Mouse (Mus musculus) layer of hippocampus, adult 11-12 months (tissue): ENCODE results near the gene Stoml2.

ENCODE experiments used
- DNase-seq: peaks from one replicate; pipeline ENCODE4 v3.0.0; 2022; ENCODE audit warnings: low spot score

Stoml2 gene

DNA sequence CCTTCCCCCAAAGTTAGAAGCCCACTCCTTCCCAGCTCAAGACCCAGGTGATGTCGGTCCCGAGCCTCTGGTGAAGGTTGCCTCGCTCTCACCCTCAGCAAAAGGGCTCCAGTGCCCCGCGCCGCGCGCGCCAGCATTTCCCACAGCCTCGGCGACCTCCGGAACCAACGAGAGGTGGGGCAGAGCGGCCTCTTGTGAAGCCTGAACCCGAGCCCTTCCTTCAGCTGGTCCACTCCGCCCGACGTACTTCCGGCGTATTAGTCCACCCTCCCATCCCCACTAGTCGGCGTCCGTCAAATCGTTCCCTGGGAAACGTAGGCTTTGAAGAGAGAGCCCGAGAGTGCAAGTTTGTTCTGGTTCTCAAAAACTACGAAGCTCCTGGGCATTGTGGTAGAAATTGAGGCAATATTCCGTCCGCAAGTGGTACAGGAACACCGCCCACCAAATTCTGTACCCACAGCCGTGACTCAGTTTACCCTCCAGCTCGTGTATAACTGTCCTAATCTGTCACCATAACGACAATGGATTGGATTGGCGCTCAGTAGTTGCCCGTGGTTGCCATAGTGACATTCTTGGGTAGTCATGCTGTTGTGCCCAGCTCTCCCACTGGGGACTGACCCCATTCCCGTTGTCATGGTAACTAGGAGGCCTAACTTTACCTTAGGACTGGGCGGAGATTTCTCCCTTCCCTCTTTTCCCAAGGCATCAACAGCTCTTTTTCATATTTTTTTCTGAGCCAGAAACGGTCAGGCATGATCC, at the start of gene Stoml2:
Gene Stoml2, minus strand, starts transcription at position 474 of the 759 bp plus-strand sequence.
- peak; percentile 95 for DNase-seq

DNA sequence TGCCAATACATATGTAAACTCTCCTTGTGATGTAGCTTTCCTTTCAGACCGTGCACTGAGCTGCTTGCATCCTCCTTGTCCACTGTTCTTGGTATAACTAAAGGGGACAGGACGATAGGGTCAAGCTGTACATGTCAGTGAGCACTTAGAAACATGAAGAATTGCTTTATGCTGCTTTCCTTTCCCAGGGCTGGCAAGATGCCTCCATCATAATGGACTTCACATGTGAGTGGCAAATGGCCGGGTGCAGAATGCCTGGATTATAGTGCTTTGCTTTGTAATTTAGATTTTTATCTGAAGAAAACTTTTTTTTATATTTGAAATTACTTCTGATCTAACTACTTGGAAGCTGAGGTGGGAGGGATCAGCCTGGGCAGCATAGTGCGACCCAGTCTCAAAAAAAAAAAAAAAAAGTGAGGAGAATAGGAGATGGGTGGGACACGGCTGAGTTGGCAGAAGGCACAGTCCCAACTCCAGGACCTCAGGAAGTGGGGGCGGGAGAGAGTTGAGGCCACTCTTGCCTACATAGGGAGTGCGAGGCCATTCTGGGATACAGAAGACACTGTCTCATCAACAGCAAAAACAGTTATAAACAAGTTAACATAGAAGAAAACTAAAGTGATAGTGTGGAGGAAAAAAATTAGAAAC, 46.7 kb upstream of the Stoml2 start:
- no peak for DNase-seq

DNA sequence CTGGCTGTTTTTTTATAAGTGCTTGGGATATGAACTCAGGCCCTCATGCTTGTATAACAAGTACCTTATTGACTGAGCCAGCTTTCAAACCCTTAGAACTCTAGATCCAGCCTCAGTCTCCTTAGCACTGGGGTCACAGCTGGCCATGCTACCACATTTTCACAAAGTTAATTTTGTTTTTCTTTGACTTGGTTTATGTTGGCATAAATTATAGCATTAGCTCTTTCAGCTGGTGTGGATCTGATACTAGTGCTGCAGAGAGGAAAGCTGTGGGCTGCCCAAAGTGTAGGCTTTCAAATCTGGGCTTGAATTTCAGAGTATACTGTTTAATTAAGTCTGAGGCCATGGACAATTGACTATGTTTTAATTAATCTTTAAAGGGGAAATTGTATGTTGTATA, 43.4 kb upstream of the Stoml2 start:
- DNase-seq: no peak

DNA sequence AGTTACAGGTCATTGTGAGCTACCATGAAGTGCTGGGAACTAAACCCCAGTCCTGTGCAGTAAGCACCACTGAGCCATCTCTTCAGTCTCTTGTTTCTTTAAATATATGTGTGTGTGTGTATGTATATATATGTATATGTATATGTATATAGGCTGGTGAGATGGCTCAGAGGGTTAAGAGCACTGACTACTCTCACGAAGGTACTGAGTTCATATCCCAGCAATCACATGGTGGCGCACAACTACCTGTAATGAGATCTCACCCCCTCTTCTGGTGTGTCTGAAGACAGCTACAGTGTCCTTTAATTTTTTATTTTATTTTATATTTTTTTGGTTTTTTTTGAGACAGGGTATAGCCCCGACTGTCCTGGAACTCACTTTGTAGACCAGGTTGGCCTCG, 34.0 kb upstream of the Stoml2 start:
- DNase-seq: no peak

DNA sequence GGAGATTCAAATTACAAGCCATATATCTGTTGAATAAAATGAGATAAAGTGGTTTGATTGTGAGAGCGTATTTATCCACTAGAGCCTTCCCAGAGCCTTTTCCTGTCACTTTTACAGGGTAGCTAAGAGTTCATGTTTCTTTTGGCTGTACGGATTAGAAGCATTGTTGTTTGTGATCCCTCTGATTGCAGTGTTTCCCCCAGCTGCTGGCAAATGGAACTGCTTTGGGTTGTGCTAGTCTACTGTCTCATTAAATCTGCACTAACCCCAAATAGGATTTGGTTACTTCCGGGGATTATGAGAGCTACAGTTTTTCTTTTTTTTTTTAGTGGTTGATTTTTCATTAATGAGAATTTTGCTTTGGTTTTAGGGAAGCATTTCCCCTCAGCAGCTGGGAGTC, 28.8 kb upstream of the Stoml2 start:
- DNase-seq: no peak

DNA sequence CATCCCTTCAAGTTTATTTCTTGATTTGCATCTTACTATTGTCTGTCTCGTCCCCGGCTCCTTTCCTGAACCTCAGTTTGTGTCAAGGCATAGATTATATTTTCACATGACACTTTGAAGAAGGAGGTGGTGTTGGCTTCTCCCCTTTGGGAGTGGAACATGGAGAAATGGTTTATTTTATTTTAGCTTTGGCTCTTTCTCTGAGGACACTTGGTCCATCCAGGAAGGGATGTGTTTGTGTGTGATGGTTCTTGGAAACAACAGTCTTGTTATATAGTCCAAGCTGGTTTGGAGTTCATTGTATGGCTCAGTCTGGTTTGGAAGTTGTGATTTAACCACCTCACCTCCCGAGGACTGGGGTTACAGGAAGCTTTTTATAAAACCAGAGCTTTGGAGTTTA, 28.2 kb upstream of the Stoml2 start:
- DNase-seq: no peak

DNA sequence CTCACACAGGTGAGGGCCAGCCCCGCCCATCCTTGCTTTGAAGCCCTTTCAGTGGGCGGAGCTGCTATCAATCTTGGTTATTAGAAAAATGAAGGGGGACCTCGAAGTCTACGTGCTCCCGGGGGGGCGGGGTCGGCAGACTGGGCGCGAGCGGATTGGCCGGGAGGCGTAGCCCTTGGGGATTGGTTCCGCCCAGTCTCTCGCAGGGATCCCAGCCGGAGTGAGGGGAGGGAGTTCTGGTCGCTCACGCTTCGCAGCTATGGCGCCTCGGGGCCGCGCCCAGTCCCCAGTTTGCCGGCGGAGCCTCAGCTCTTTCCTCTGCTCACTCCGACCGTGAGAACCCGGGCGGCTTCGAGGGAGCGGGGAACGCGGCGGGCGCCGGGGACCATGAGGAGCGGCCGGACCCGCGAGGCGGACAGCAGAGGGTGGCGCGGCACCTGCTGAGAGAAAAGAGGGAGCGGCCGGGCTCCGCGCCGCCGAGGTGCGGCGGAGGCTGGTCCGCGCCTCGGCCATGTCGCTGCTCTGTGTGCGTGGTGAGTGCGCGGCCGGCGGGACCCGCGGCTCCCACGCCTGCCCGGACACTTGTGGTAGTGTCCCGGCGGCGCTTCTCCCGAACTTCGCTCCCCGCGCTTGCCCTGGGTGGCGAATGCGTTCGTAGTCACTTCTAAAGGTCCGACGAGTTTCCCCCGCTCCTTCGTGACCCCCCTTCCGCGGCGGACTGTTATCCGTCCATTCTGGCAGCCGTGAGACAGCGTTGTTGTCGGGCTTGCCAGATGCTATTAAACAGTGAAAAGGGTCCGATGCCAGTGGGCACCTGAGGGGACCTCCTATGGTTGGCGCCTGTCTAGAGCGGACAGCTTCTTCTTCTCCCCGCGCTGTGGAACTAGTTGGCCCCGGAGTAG, 27.5 kb upstream of the Stoml2 start, which contains the start of gene Unc13b:
Gene Unc13b, plus strand, starts transcription at position 201 of the 902 bp plus-strand sequence.
- peak; percentile 83 for DNase-seq

DNA sequence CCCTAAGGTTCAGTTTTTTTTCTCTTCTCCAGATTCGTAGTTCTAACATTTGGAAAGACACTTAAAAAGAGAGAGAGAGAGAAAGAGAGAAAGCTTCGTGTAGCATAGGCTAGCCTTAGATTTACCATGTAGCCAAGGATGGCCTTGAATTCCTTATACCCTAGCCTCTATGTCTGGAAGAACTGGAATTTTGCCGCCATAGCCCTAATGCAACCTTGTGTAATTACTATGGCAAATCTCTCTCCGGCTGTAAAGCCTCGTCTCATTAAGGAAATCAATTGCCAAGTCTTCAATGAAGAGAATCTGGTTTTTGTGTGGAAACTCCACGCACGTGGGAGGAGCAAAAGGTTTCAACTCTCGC, 26.9 kb upstream of the Stoml2 start:
- DNase-seq: no peak

DNA sequence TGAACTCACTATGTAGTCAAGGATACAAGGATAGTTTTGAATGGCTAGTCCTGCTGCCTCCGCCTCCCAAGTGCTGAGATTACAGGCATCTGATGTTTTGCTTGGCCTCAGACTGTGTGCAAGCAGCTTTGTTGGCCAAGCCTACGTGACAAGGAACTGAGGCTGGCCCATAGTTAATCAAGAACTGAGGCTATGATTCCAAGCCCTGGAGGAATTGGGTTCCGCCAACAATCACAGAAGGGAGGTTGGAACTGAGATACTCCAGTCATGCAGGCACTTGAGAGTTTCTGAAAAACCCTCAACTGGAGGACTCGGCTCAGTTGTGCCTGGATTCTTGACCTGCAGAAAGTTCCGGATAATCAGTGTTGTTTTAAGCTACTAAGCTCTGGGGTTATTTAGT, 26.1 kb upstream of the Stoml2 start:
- DNase-seq: no peak

DNA sequence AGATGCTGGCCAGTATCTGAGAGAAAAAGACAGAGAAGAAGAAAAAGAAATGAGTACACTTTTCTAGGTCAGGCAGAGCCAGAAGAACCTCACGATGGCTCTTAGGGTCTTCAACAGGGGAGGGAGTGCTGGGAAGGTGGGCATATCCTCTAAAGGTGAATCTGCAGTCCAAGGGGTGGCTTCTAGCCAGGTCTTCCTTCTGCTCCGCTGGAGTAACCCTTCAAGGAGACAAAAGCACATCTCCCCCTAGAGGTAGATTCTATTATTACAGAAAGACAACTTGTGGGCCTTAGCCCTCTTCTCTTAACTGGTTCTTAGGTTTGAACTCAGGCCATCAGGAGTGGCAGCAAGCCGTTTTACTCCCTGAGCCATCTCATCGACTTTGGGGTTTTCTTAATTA, 21.1 kb upstream of the Stoml2 start:
- no peak for DNase-seq

DNA sequence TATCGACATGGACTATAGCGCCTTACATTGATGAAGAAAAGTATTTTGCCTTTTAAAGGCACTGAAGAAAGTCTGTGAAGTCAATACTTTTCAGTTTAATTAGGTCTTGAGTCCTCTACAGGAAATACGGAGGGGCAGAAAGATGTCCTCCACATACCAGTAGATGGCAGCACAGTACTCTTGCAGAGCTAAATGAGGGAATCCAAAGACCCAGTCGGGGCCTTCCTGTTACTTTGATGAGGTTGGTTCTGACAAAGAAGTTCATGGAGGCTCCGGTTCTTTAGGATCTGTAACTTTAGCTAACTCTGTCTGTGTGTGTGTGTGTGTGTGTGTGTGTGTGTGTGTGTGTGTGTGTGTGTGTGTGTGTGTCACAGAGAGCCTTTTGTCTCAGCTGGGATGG, 15.7 kb upstream of the Stoml2 start:
- peak; percentile 90 for DNase-seq

DNA sequence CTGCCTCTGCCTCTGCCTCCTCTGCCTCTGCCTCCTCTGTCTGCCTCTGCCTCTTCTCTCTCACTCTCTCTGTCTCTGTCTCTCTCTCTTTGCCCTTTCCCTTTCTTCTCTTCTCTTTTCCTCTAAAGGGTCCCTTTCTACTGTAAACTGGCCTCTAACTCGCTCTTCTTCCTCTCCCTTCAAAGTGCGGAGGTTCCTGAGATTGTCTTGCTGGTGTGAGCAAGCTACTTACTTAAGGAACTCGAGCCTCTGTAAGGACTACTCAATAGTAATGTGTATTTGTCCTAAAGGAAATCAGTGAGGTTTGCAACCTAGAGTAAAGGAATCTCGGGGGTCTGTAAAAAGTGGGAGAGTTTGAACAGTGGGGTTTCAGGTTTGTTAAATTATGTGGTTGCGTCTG, 15.1 kb upstream of the Stoml2 start:
- DNase-seq: no peak

DNA sequence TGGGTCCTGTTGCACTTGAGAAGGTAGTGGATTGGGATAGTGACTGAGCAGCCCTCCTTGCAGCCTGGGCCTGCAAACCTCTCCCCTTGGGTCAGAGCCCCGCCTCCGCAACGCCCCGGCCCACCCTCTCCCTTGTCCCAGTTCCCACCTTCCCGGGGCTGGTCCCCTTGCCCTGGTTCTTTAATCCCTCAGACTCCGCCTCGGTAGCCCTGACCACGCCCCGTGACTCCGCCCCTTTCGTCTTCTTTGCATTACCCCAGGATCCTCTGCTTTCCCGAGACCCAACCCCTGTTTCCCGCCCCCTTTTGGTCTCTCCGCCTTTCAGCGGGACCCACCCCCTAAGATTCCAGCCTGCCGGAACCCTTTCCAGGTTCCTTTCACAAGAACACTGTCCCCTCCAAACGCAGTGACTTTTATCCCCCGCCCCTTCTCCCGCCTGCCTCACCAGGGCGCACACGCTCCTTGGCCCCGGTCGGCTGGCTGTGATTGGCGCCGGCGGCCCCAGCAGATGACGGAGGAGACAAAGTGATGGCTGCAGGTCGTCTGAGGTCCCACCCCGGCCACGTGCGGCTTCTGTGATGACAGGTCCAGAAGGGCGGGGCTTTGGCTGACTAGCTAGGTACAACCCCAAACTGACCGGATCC, 14.3 kb upstream of the Stoml2 start, which contains the start of gene Fam214b:
Gene Fam214b, minus strand, starts transcription at position 562 of the 644 bp plus-strand sequence.
- DNase-seq: peak; percentile 95

DNA sequence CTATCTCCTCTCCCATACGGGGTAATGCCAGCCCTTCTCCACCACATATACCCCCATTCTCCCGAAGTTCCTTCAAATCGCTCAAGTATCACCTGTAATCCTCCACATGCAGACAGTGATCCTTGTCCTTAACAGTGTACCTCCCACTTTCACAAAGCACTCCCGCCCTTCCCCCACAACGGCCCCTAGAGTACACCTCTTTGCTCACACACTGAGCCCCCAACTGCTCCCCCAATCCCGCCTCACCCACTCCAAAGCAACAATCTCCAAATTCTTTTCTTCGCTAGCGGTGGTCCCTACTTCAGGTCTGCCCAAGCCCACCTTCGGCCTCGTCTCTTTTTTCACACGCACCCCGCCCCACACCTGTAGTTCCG, 13.8 kb upstream of the Stoml2 start:
- no peak for DNase-seq

DNA sequence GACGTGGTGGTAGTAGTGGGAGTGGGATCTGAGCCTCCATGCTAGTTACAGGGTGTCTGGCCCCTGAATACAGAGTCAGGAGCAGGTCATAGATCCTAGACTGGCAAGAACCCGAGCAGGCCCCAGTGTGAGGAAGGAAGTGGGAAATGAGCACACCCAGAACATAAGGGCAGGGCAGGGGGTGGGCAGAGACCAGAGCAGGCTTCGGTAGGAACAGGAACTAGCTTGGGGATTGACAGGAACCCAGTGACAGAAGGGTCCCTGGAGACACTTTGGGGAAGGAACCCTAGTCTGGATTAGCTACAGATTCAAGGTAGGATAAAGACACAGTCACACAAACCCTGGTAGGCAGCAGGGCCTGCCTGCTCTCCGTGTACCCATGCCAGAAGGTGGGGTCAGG, 13.2 kb upstream of the Stoml2 start:
- no peak for DNase-seq

DNA sequence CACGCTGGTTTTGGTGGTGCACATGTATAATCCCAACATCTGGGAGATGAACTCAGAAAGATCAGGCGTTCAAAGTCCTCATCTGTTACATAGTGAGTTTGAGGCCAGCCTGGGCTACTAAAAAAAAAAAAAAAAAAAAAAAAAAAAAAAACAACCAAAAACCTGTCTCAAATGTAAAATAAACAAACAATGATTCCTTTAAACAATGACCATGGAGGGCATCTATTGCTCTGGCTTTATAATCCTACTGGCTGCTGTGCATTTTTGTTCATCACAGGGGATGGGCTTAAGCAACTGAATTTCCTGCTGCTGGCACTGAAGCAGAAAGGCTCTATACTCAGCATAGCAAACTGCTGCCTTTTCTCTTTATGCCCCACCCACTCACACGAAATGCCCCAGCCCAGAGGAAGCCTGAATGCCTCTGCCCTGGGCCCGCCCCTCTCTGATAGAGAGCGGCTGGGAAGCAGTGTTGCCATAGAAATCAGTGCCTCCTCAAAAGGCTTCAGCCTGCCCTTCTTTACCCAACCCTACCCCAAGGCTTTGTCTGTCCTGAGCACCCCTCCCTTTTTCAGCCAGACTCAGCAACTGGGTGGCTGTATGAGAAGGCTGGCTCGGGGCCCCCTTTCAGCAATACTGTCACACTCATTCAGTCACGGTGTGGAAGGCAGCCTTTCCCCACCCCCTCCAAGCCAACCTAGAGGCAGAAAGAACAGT, 12.3 kb upstream of the Stoml2 start:
- DNase-seq: peak; percentile 61

DNA sequence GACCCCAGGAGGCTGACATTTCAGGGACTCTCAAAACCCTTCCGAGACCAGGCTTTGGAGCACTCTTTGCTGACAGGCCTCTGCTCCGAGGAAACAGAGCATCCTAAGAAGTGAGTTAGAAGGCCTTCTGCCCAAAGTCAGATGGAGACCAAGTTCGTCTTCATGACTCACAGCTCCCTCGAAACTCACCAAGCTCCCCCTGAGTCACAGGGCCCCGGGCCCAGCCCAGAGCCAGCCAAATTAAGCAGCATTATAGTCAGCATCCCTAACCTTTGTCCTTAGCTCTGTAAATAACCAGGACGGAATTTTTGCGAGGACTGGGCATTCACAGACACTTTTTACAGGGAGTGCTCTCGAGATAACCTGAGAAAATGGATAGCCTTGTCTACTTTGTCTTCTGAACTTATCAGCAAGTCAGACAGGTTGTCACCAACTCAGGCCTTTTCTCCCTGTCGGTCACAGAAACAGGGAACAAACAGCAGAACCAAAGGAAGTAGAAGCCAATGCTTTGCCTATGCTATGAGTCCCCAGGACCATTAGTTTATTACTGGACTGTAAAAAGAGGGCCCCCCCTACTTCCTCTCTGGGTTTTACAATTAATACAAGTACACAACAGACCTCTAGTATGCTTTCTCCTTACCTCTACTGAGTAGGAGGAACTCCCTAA, 9.5 kb upstream of the Stoml2 start:
- DNase-seq: no peak

DNA sequence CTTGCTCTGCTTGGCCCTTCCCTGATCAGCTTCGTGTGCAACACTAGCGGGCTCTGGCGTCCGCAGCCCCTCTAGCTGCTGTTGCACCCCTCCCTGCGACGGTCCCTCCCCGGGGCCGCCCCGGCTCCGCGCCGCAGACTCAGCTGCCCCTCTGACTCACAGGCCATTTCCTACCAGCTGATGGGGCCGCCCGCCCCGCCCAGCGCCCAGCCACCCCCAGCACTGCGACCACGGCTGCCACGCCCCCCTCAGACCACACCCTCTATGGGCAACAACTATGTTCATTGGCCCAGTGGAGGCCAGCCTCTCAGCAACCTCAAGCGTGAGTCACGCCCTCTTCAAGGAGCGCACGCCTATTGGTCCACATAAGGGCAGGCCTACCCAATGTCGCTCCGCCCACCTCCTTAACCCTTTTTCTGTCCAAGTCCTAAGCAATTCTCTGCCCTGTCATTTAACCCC, 8.6 kb upstream of the Stoml2 start:
- DNase-seq: peak; percentile 96

DNA sequence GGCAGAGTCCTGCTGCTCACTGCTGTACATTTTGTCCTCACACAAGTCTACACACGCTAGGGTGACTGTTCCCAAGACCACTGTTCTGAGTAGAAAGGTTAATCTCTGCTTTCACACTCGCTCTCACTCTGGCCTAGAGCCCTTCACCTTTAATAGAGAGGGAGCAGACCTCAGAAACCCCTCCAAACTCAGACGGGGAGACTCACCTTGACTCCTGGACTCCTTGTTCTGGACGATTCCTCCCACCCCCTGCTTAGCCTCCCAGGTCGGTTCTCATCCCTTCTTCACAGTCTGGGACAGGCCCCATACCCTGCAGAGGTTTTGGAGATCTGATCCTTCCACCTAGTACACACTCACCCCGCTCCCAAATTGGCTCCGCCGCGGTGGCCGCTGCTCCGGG, 8.1 kb upstream of the Stoml2 start:
- DNase-seq: no peak

DNA sequence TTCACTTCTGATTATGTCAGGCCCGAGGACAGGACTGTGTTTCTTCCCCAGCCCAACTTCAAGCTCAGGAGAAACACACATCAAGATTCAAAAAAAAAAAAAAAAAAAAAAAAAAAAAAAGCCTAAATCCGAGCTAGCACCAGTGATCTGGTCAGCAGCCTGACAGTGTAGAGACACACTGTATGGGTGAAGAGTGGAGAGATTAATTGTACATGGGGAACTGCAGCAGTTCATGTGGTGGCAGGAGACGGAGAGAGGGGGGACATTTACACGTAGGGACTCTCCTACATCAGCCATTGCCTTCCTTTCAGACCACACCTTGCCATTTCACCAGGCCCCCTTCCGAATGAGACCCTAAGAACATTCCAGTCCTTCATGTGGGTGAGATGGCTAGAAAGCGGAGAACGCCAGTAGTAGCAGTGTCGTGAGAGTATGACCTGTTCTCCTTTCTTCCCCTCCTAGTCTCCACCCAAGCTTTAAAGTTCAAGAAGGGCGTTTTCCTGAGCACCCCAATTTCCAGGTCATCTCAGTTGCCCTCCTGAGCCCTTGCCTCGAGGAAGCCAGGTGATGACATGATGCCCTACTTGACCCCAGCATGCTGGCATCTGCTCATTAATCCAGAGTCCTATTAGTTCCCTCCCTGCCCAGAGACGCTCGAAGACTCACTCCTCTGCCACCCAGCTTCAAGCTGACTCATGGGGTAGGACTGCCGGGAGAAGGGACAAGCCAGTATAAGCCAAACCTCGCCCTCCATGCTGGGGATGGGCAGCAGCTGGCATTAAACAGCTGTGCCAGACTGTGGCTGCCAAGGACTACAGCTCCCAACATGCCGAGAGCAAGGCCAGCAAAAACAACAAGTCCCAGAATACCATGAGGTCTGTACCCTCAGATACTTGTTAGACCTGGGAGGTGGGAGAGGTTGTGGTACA, 7.3 kb upstream of the Stoml2 start:
- DNase-seq: peak; percentile 60
